Mouse (Mus musculus): ENCODE results near the gene Mov10l1.
A peak's percentile ranks its signal among the peaks of the same experiment; 100 is the strongest.

The Mov10l1 gene

DNA sequence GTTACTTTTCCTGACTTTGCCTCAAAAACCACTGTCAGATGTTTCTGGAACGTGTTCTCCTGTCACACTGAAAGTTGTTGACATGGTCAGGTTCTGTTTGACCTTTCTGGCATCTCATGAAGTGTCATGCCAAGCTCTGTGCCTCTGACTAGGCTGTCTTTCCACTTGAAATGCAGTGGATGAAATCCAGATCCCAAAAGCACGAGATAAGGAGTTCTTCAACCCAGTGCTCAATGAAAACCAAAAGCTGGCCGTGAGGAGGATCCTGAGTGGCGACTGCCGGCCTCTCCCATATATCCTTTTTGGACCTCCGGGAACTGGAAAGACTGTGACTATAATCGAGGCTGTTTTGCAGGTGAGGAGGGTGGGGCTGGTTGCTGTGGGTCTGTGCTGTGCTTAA, 37.4 kb downstream of the Mov10l1 start:
- DNase-seq = no peak

DNA sequence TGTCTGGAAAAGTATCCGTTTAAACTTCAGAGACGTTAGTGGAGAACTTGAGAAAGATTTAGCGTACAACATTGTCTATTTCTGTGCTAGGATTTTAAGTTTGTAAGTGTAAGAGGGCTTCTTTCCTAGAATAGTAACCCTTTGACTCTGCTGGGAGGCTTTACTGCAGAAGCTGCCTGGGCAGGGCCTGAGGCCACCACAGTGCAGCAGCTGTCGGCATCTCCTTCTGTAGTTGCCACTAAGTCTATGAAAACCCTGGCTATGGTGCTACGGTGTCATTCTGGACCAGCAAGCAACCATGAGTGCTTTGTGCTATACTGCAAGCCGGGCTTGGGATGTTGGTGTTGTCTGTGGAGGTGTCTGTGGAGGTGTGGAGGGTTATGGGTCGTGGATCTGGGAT, 37.8 kb downstream of the Mov10l1 start:
- DNase-seq = no peak

DNA sequence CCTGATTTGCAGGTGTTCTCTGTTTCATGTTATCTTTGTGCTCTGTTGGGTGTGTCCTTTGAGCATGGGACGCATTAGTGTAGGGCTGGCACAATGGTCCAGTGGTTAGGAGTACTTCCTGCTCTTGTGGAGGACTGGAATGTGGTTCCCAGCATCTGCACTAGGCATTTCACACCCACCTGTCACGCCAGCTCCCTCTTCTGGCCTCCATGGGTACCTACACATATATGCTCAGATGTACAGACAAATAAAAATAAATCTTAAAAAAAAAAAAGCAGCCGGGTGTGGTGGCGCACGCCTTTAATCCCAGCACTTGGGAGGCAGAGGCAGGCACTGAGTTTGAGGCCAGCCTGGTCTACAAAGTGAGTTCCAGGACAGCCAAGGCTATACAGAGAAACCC, 61.7 kb downstream of the Mov10l1 start:
- no peak for DNase-seq

GRCm38 (mm10) chr15:89046356-89046755, 63.6 kb downstream of the Mov10l1 start:
- no peak for DNase-seq

- no peak for DNase-seq
Observed at GRCm38 (mm10) chr15:89054666-89055065, 72.0 kb downstream of the Mov10l1 start.

DNA sequence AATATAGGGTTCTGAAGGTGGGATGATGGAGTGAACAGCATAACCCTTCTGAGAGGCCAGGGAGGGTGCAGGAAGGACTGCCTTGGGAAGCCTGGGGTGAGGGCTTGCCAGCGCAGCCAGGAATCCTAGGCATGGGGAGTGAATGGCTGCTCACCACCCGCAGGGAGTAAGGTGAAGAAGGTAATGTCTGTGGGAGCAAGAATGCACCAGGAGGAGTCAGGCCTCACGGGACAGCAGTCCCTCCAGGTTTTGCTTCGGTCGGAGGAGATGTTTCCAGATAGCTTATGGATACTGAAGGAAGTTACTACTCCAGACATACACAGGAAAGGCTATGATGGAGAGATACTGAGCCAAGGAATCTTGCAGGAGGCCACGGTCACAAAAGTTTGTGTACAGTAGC, 76.0 kb downstream of the Mov10l1 start:
- DNase-seq = no peak

DNA sequence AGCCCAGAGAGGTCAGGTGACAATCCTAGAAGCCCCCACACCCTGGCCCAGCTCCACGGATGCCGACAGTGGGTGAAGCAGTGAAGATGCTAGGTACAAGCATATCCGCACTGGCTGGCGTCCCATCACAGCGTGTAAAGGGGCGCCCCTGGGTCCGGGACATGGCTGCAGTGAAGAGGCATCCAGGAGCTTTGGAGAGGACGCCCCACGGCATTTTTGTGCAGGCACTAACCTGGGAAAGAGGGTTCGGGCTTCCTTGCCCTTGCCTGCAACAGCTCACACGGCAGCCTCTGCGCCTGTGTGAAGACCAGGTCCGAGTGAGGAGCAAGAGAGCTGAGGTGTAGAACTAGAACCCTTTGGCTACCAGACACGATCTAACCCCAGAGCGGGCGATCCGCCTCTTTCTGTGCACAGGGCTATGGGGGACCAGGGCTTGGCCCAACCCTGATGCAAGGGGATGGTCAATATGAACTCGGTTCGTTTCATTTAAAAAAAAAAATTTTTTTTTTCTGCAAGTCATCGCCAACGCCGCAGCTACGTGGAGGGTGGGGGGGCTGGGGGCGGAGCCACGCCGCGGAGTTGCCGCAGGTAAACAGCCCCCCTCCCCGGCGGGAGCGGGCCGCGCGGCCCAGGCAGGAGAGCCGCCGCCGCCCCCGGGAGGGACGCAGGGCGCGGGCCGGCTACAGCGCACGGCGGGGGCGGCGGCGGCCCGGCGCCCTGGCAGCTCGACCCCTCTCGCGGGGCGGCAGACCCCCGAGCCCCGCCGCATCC, 76.6 kb downstream of the Mov10l1 start, which contains the start of gene Panx2:
Gene Panx2, plus strand, starts transcription at position 574 of the 771 bp plus-strand sequence.
- DNase-seq = no peak

- no peak for DNase-seq
Observed at GRCm38 (mm10) chr15:89060032-89060681, 77.4 kb downstream of the Mov10l1 start.

DNA sequence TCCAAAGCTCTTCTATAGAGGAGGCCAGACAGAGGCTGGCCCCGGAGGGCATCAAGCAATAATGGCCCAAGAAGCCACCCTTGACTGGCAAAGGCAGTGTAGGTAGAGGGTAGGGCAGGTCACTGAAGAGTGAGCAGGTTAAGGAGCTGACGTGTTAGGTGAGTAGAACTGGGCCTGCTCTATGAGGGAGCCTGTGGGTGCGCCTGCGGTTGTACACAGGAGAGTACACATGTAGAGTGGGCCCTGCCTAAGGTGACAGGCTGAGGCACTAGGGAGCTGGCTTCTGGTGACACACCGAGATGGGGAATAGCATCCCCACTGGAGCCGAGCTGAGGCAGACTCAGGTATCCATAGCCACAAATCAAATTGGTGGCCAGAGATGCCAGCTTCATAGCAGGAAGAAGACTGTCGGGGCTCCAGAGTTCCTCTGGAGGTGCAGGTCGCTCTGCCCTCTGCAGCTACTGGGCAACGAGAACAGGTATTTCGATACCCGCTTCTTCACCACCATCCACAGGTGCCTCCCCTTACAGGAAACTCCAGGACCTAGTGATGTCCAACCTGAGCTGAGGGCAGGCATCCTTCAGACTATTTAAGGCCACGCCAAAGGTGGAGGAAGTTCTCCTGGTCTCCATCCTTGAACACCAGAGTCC, 78.2 kb downstream of the Mov10l1 start:
- DNase-seq = no peak

GRCm38 (mm10) chr15:89061761-89062517, 79.2 kb downstream of the Mov10l1 start:
- no peak for DNase-seq

DNA sequence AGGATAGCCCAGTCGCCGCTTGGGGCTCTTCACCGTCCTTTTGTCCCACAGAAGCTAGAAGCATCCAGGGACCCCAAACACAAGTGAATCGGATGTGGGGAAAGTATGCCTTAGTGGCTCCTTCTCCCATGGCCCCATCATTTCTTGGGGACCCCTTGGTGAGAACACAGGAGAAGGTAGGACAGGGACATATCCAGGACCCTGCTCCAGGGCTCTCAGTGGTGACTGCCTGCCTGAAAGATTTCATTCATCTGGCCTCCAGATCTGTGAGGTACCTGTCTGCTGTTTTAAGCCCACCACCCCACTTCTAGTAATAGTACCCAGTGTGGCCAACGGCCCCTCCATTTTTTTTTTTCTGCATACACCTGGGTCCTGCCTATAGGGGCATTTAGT, 79.8 kb downstream of the Mov10l1 start:
- no peak for DNase-seq

DNA sequence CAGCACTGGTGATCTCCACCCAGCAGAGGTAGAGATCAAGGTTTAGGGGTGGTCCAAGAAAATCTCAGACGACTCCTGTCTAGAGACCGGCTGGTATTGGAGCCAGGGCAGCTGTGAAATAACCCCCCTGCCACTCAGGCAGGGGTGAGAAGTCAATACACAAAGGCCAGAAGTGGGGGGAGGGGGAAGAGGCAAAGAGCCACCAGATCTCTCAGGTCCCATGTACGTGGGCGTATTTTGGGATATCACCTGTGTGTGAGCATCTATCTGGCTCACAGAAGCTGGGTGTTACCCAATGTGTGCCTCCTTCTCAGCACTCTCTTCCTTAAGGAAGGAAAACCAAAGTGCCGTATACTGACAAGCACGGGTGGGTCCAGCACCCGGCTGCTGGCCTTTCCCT, 80.3 kb downstream of the Mov10l1 start:
- no peak for DNase-seq

DNA sequence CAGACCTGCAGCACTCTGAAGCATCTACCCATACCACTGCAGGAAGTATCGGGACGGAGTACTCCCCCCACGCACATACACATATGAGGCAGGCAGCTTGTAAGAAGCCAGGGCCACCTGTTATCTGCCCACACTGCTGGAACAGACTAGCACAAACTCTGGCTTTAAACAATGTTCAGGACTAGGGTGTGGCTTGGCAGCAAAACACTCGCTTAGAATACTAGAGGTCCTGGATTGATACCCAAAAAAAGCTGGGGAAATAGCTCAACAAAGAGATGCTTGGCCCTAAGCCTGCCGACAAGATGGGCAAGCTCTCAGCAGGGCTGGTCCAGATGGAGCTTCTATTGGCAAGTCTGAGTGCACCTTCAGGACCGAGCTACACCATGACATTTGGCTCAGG, 80.8 kb downstream of the Mov10l1 start:
- no peak for DNase-seq

GRCm38 (mm10) chr15:89064891-89065290, 82.2 kb downstream of the Mov10l1 start:
- no peak for DNase-seq

DNA sequence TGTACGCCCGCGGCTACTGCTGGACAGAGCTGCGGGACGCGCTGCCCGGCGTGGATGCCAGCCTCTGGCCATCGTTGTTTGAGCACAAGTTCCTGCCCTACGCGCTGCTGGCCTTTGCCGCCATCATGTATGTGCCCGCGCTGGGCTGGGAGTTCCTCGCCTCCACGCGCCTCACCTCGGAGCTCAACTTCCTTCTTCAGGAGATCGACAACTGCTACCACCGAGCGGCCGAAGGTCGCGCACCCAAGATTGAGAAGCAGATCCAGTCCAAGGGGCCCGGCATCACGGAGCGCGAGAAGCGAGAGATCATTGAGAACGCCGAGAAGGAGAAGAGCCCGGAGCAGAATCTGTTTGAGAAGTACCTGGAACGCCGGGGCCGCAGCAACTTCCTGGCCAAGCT, 84.9 kb downstream of the Mov10l1 start:
- peak; percentile 15 to 25 for DNase-seq

- DNase-seq = no peak
Observed at GRCm38 (mm10) chr15:89068226-89068625, 85.5 kb downstream of the Mov10l1 start.

GRCm38 (mm10) chr15:89069336-89069840, 86.7 kb downstream of the Mov10l1 start:
- DNase-seq = no peak

DNA sequence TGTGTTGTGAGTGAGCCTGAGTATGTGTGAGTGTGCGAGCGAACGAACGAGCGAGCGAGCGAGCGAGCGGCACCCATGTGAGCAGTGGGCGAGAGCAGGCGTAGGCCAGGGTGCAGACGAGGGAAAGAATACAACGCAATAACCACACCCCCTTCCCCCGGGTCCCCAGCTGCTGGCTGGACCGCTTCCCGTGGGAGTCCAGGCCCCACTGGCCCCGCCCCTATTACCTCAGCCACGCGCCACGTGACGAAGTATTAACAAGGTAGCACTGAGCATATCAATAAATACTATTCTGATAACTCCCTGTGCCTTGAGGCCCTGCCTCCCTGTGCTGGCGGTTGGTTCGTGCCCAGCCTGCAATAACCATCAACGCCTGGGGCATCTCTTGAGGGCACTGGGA, 87.9 kb downstream of the Mov10l1 start:
- DNase-seq = no peak

GRCm38 (mm10) chr15:89073993-89074603, 91.4 kb downstream of the Mov10l1 start:
- DNase-seq = no peak

GRCm38 (mm10) chr15:89074613-89075477, 92.1 kb downstream of the Mov10l1 start, which contains the start of gene Trabd:
Trabd (plus strand) TSS chr15:89075124.
- DNase-seq = no peak

GRCm38 (mm10) chr15:89075478-89076147, 92.9 kb downstream of the Mov10l1 start:
- DNase-seq = peak; percentile 88 to 89
